18 mouse cellular contexts compared by ENCODE assay signal in genomic region chr10:14116978-14117377, GRCm38 (mm10).
DNase-seq lines count a peak whose midpoint lies in the region; TF ChIP-seq lines count a peak whose summit lies in the region.
"Had no signal": no experiment of that assay in that cellular context is flagged by ENCODE, and none has a peak within 500 bp of the region (broad histone marks: within the 10 kb centered on the region; RNA-seq: fewer than 3 reads in every experiment).

No protein-coding gene starts in this region.

- H3K27ac ChIP-seq in CH12.LX (ENCODE audit: insufficient read depth, low read depth): no peak overlapping the region
- H3K27ac ChIP-seq: forebrain, embryonic 12.5 days; limb, embryonic 10.5 days had no signal

- H3K4me3 ChIP-seq in CH12.LX (replicated peaks in 1 of 3; ENCODE audit: low read depth in 2 of 3, low read length in 2 of 3, poor library complexity in 1 of 3): no peak overlapping the region
- H3K4me3 ChIP-seq: forebrain, embryonic 12.5 days; limb, embryonic 10.5 days had no signal

- H3K27me3 ChIP-seq in CH12.LX (replicated peaks): no peaks in the 10 kb centered on the region
- H3K27me3 ChIP-seq: forebrain, embryonic 12.5 days had no signal

- peaks cover 8 to 12% of the 10 kb centered on the region in 2 experiments; a peak in 3 of 4 replicates for H3K4me1 ChIP-seq in CH12.LX (ENCODE audit: control insufficient read depth in 1 of 2, insufficient read depth in 2 of 2)
- H3K4me1 ChIP-seq: forebrain, embryonic 12.5 days; limb, embryonic 10.5 days had no signal

- no peak for TF ChIP-seq RAD21 in CH12.LX (IDR thresholded peaks at IDR 0.05; ENCODE audit: low read depth, low read length)

- TF ChIP-seq POLR2A in CH12.LX (IDR thresholded peaks at IDR 0.05; ENCODE audit: low read depth, low read length): no peak

- TF ChIP-seq CTCF in CH12.LX (conservative IDR thresholded peaks at IDR 0.05 in 1 of 2, IDR thresholded peaks at IDR 0.05 in 1 of 2; ENCODE audit: low read depth in 2 of 2, low read length in 2 of 2): no peak

- H3K9me3 ChIP-seq in CH12.LX (replicated peaks; ENCODE audit: low read length): no peaks in the 10 kb centered on the region
- H3K9me3 ChIP-seq: forebrain, embryonic 12.5 days; limb, embryonic 10.5 days had no signal

- in situ Hi-C loops in CH12.LX (cut with MboI; ENCODE audit: low pct_ligation_motif_present, low pct_unique_long_range_greater_than_20kb, low sequenced_read_pairs): no loop called here

- peak; percentile 41 to 81 for DNase-seq in layer of hippocampus, adult 18-20 months (ENCODE audit: low spot score in 2 of 2)
- DNase-seq in layer of hippocampus, adult 11-12 months (ENCODE audit: low spot score): no peak
- DNase-seq in lung, postnatal 25 days (ENCODE audit: low spot score): peak; percentile 4
- no peak for DNase-seq in lung, postnatal 10 days
- peak; percentile 10 for DNase-seq in CH12.LX (ENCODE audit: extremely low read depth)
- peak; percentile 77 for DNase-seq in telencephalon, adult 2 months (ENCODE audit: low read depth, low spot score)
- DNase-seq in cerebellum, adult 8-10 months: no peak
- DNase-seq: adrenal gland, adult 8-10 months; cerebellum, adult 11 months; cerebellum, postnatal 25 days; heart, postnatal 36 days; kidney, adult 2 months; kidney, postnatal 4 days; thymus, postnatal 4 days had no signal

- H3K9ac ChIP-seq in CH12.LX (ENCODE audit: insufficient read depth, low read depth): no peak overlapping the region
- H3K9ac ChIP-seq: forebrain, embryonic 12.5 days had no signal

- dilution Hi-C loops in CH12.LX (cut with MboI; ENCODE audit: extremely low pct_ligation_motif_present, extremely low pct_unique_long_range_greater_than_20kb, low sequenced_read_pairs): no loop called here

- H3K79me2 ChIP-seq in CH12.LX (replicated peaks; ENCODE audit: control insufficient read depth, extremely low read depth, insufficient read depth, poor library complexity, severe bottlenecking): no peaks in the 10 kb centered on the region

- no peaks in the 10 kb centered on the region for H3K36me3 ChIP-seq in CH12.LX (replicated peaks in 1 of 2; ENCODE audit: control insufficient read depth in 1 of 2, insufficient read depth in 1 of 2, low read length in 1 of 2)
- H3K36me3 ChIP-seq: forebrain, embryonic 12.5 days; limb, embryonic 10.5 days had no signal

- TF ChIP-seq EP300 in CH12.LX (IDR thresholded peaks at IDR 0.05; ENCODE audit: low read length): no peak

- H3K4me2 ChIP-seq in CH12.LX (ENCODE audit: insufficient read depth, low read depth, poor library complexity, severe bottlenecking): no peak overlapping the region
- H3K4me2 ChIP-seq: forebrain, embryonic 12.5 days; heart, embryonic 11.5 days; liver, embryonic 11.5 days had no signal

TF ChIP-seq in CH12.LX, 34 proteins besides CTCF, POLR2A, EP300 and RAD21:
- no peak for TF ChIP-seq ZMIZ1 (IDR thresholded peaks at IDR 0.05; ENCODE audit: low read depth, low read length)
- no peak for TF ChIP-seq ZKSCAN1 (IDR thresholded peaks at IDR 0.05; ENCODE audit: borderline replicate concordance, low read depth, low read length)
- TF ChIP-seq MEF2A (IDR thresholded peaks at IDR 0.05; ENCODE audit: borderline replicate concordance, low read depth, low read length): no peak
- TF ChIP-seq MYC (IDR thresholded peaks at IDR 0.05; ENCODE audit: low read depth, low read length): no peak
- no peak for TF ChIP-seq RCOR1 (conservative IDR thresholded peaks at IDR 0.05; ENCODE audit: low read depth, low read length)
- no peak for TF ChIP-seq SMC3 (IDR thresholded peaks at IDR 0.05; ENCODE audit: low read depth, low read length)
- TF ChIP-seq MAFK (IDR thresholded peaks at IDR 0.05; ENCODE audit: insufficient replicate concordance, low read length): no peak
- TF ChIP-seq ZC3H11A (IDR thresholded peaks at IDR 0.05; ENCODE audit: low read depth, low read length): no peak
- no peak for TF ChIP-seq CHD1 (IDR thresholded peaks at IDR 0.05; ENCODE audit: low read depth, low read length)
- no peak for TF ChIP-seq NELFE (IDR thresholded peaks at IDR 0.05; ENCODE audit: low read depth, low read length)
TF ChIP-seq in CH12.LX: peak in this region for 0.

Comparison
In these comparisons a context has a peak if more than half of its experiments do, and no peak if none do; other contexts are left out.
1. DNase-seq: peak in layer of hippocampus, adult 18-20 months (2 of 2), lung, postnatal 25 days (single experiment), CH12.LX (single experiment) and telencephalon, adult 2 months (single experiment); none in layer of hippocampus, adult 11-12 months (single experiment), lung, postnatal 10 days (single experiment) and cerebellum, adult 8-10 months (single experiment).